Mouse (Mus musculus) thymus, adult 2 months (tissue): Measurements from ENCODE around the gene Tbc1d14.

Source experiments
- CTCF ChIP-seq: fragments of 200-500 bp; IDR thresholded peaks from 2 replicates; pipeline ENCODE4 v1.5.1; 2012; ENCODE audit warnings: mild to moderate bottlenecking, control low read depth, low read length, moderate library complexity, borderline replicate concordance; ENCODE audit not compliant: control insufficient read depth, poor library complexity, insufficient read depth; ENCODE audit errors: extremely low read depth
- POLR2A ChIP-seq: fragments of 200-500 bp; IDR thresholded peaks from 2 replicates; pipeline ENCODE4 v1.6.1; 2012; ENCODE audit warnings: mild to moderate bottlenecking, low read length, control low read depth, moderate library complexity; ENCODE audit not compliant: control insufficient read depth, poor library complexity, insufficient read depth; ENCODE audit errors: extremely low read depth

DNA sequence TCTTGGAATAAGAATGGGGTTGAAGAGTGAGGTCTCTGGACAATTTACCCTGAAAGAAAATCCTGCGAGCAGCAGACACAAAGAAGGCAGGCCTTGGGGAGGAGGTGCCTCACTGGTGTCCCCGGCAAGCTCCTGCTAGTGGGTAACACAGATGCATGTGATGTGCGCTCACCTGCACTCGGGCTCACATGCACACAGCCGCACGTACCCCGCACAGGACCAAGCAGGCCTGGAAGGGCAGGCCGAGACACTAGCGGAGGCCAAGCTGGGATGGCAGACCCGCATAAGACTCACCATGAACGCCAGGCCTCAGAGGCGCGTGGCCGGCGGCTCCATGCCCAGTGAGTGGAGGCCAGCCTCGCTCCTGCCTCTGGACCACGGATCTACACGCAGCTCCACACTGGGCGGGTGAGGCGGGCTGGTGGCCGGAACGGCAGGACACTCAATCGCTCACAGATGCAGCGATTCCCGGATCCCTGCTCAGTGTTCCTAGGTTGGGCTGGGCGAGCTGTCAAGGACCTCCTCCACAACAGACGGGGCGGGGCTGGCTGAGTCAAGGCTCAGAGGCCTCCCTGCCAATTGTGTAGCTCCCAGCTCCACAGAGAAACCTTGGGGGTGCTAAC, 62.8 kb downstream of the Tbc1d14 start:
- TF ChIP-seq CTCF = 0 out of 2 replicates have a peak, but pooled peaks have one; percentile 58
- TF ChIP-seq POLR2A = no peak
